Mouse (Mus musculus) kidney, embryonic 14.5 days (tissue): ENCODE data around the gene Trpm2. TPM values are rescaled to one million over a fixed set of nuclear protein-coding genes. Genes with fewer than 3 reads are reported as not detected.

Source experiments
- ATAC-seq: fragments of 200-750 bp; cut with Nextera tagmentation; 2 replicates; pipeline ENCODE4 v1.8.0; 2017; ENCODE audit warnings: moderate number of reproducible peaks, mild to moderate bottlenecking, moderate TSS enrichment, moderate library complexity; ENCODE audit not compliant: low FRiP score, low TSS enrichment
- H3K27ac ChIP-seq: fragments of 300-500 bp; sonication (generic); 2 replicates; pipeline ENCODE4 v1.5.1; 2014; ENCODE audit warnings: low read depth, mild to moderate bottlenecking, low read length, moderate library complexity, mixed read lengths
- H3K27me3 ChIP-seq: fragments of 300-500 bp; sonication (generic); 2 replicates; pipeline ENCODE4 v1.6.1; 2014; ENCODE audit warnings: mild to moderate bottlenecking, low read length; ENCODE audit not compliant: control insufficient read depth, insufficient read depth
- H3K36me3 ChIP-seq: fragments of 300-500 bp; sonication (generic); 2 replicates; pipeline ENCODE4 v1.6.1; 2014; ENCODE audit warnings: low read length, mixed read lengths; ENCODE audit not compliant: control insufficient read depth, insufficient read depth
- H3K4me1 ChIP-seq: fragments of 300-500 bp; sonication (generic); 2 replicates; pipeline ENCODE4 v1.6.1; 2014; ENCODE audit warnings: low read length, mixed read lengths; ENCODE audit not compliant: control insufficient read depth, insufficient read depth
- H3K4me2 ChIP-seq: fragments of 300-500 bp; sonication (generic); replicated peaks from 2 replicates; pipeline ENCODE4 v1.6.1; 2014; ENCODE audit warnings: low read depth, mild to moderate bottlenecking, low read length
- H3K4me3 ChIP-seq: fragments of 300-500 bp; sonication (generic); 2 replicates; pipeline ENCODE4 v1.5.1; 2014; ENCODE audit warnings: mild to moderate bottlenecking, low read length
- H3K9ac ChIP-seq: fragments of 300-500 bp; sonication (generic); 2 replicates; pipeline ENCODE4 v1.6.1; 2014; ENCODE audit warnings: low read depth, mild to moderate bottlenecking, low read length, moderate library complexity
- H3K9me3 ChIP-seq: fragments of 300-500 bp; sonication (generic); 2 replicates; pipeline ENCODE4 v1.6.1; 2016; ENCODE audit warnings: low read length; ENCODE audit not compliant: control insufficient read depth
- WGBS: fragments of 180-500 bp; shearing (Covaris S2); extraction: QIAGEN DNeasy Blood & Tissue Kit; methylation state at CpG from one replicate; pipeline ENCODE4 v1.1.7; 2014; 5-methylcytosine and 5-hydroxymethylcytosine counted together
- polyA plus RNA-seq: library from polyadenylated mRNA; unstranded; fragments of >200 nt; fragmentation: Nextera tagmentation; extraction: Ambion mirVana; gene quantifications from 2 replicates; pipeline ENCODE4 v1.2.1, GENCODE M21; 2014

The Trpm2 gene
- polyA plus RNA-seq, 1 experiment from 2014 or later = 0.54 TPM

GRCm38 (mm10) chr10:77880305-77880704, 90.1 kb downstream of the Trpm2 start:
- ATAC-seq = no peak
- Histone ChIP-seq H3K9ac (no peak overlapping the region), H3K36me3 (no peaks in the 10 kb centered on the region), H3K4me3 (no peak overlapping the region), H3K27me3 (no peaks in the 10 kb centered on the region), H3K9me3 (no peaks in the 10 kb centered on the region), H3K4me2 (no peak overlapping the region), H3K4me1 (no peaks in the 10 kb centered on the region), H3K27ac (no peak overlapping the region)
- 69% methylated on average over 3 of the region's 3 CpGs for WGBS

GRCm38 (mm10) chr10:77878985-77879384, 91.4 kb downstream of the Trpm2 start:
- Histone ChIP-seq H3K4me2 (no peak overlapping the region), H3K9me3 (no peaks in the 10 kb centered on the region), H3K27ac (no peak overlapping the region), H3K36me3 (no peaks in the 10 kb centered on the region), H3K4me1 (no peaks in the 10 kb centered on the region), H3K27me3 (no peaks in the 10 kb centered on the region), H3K4me3 (no peak overlapping the region), H3K9ac (no peak overlapping the region)
- 64% methylated on average over 6 of the region's 6 CpGs for WGBS
- no peak for ATAC-seq

DNA sequence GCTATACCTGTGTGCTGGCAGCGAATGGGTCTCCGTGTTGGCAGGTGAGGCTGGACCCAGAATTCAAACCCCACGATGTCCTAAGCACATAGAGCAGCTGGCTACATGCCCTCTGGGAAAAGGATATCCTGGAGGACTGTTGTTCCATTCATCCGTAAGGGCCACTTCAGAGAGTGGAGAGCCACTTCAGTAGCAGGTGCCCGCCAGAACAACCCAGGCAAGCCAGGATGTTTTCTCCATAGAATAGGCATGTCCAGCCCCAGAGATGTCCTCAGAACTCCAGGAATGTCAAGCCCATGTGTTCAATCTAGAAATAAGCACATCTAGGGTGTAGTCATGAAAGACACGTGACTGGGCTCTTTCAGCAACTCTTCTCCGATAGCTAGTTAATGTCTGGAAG, 100.7 kb downstream of the Trpm2 start:
- H3K27ac ChIP-seq = no peak overlapping the region
- H3K4me1 ChIP-seq = no peaks in the 10 kb centered on the region
- H3K36me3 ChIP-seq = no peaks in the 10 kb centered on the region
- WGBS = 96% methylated on average over 7 of the region's 7 CpGs
- ATAC-seq = no peak
- no peaks in the 10 kb centered on the region for H3K9me3 ChIP-seq
- H3K27me3 ChIP-seq = no peaks in the 10 kb centered on the region
- H3K4me2 ChIP-seq = no peak overlapping the region
- H3K9ac ChIP-seq = no peak overlapping the region
- H3K4me3 ChIP-seq = no peak overlapping the region

GRCm38 (mm10) chr10:77867546-77867945, 102.8 kb downstream of the Trpm2 start:
- H3K36me3 ChIP-seq = no peaks in the 10 kb centered on the region
- no peak overlapping the region for H3K27ac ChIP-seq
- no peaks in the 10 kb centered on the region for H3K27me3 ChIP-seq
- no peak overlapping the region for H3K4me3 ChIP-seq
- WGBS = 5% methylated on average over 1 of the region's 1 CpGs
- H3K4me1 ChIP-seq = no peaks in the 10 kb centered on the region
- no peak overlapping the region for H3K9ac ChIP-seq
- no peaks in the 10 kb centered on the region for H3K9me3 ChIP-seq
- no peak overlapping the region for H3K4me2 ChIP-seq
- no peak for ATAC-seq

DNA sequence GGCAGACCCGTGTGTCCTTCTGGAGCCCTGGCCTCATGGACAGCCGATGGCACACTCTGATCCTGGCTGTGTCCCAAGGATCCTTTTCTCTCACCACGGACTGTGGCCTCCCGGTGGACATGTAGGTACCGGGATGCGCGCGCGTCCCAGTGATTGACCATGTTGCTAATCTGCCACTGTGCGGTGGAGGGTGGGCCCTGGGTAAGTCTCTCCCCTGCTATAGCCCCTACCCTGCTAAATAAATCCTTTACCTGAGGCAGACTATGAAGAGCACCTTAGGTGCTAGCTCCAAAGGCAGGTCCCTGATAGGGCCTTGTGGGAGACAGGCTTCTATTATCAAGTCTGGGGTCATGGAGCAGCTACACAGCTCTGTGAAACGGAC, 105.6 kb downstream of the Trpm2 start:
- no peaks in the 10 kb centered on the region for H3K27me3 ChIP-seq
- no peaks in the 10 kb centered on the region for H3K4me1 ChIP-seq
- H3K36me3 ChIP-seq = no peaks in the 10 kb centered on the region
- H3K4me3 ChIP-seq = peak overlapping the region; percentile 17
- H3K9me3 ChIP-seq = no peaks in the 10 kb centered on the region
- peak; percentile 48; the same call in 1 of the 2 replicates for ATAC-seq
- no peak overlapping the region for H3K9ac ChIP-seq
- WGBS = 40% methylated on average over 11 of the region's 11 CpGs
- peak overlapping the region; percentile 44 for H3K4me2 ChIP-seq
- H3K27ac ChIP-seq = no peak overlapping the region

DNA sequence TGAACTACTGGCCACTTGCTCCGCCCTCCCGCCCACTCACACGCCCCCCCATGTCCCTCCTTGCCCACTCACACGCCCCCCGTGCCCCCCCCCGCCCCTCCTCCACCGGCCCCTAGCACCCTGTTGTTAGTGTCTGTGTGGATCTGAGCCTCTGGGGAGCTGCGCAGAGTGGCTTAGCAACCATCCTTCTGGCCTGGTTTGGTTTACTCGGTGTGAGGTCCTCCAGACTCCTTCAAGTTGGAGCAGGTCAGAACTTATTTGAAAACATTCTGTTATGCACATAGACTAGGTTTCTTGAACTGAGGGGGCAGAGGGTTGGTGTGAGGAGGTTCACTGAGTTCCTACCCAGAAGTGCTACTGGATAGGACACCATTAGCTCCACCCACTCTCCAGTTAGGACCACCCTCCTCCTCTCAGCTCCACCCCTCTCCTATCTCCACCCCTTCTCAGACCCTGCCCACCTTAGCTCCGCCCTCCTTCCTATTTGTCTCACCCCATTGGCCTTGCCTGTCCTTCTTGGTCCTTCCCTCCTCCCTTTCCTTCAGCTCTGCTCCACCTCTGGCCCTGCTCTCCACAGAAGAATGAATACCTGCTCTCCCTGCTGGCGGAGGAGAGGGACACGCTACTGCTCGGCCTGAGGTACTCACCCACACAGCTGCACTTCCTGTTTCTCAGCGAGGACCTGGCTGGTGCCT, 106.1 kb downstream of the Trpm2 start:
- H3K4me2 ChIP-seq = peak overlapping the region; percentile 44
- H3K27ac ChIP-seq = no peak overlapping the region
- peak overlapping the region; percentile 17 for H3K4me3 ChIP-seq

GRCm38 (mm10) chr10:77861675-77862074, 108.7 kb downstream of the Trpm2 start, which contains the start of gene Gm3285:
TSS of gene Gm3285 (plus strand) at chr10:77861975.
- Histone ChIP-seq H3K9me3 (no peaks in the 10 kb centered on the region), H3K9ac (no peak within 1 kb of the TSS), H3K36me3 (no peaks in the 10 kb centered on the region), H3K4me2 (no peak within 1 kb of the TSS), H3K4me3 (no peak within 1 kb of the TSS), H3K27ac (no peak within 1 kb of the TSS), H3K27me3 (no peaks in the 10 kb centered on the region), H3K4me1 (no peaks in the 10 kb centered on the region)
- ATAC-seq = no peak
- 59% methylated on average over 7 of the region's 7 CpGs for WGBS

More for the DNA sequence above, 106.1 kb downstream of the Trpm2 start:
- Histone ChIP-seq H3K27me3 (no peaks in the 10 kb centered on the region), H3K9ac (no peak overlapping the region), H3K36me3 (no peaks in the 10 kb centered on the region), H3K4me1 (no peaks in the 10 kb centered on the region), H3K9me3 (no peaks in the 10 kb centered on the region)
- WGBS = 27% methylated on average over 14 of the region's 14 CpGs
- ATAC-seq = peak; percentile 92

Other genes starting within 250 kb of the Trpm2 start
- not detected in 2 replicates for gene Krtap12-1, start 250.0 kb downstream of the Trpm2 start, polyA plus RNA-seq
- not detected in 2 replicates for gene Gm10100, start 244.1 kb downstream of the Trpm2 start, polyA plus RNA-seq
- not detected in 2 replicates for gene Gm18596, start 227.9 kb downstream of the Trpm2 start, polyA plus RNA-seq
- gene Gm9736, start 219.2 kb downstream of the Trpm2 start, polyA plus RNA-seq = not detected in 2 replicates
- gene Gm3233, start 210.9 kb downstream of the Trpm2 start, polyA plus RNA-seq = not detected in 2 replicates
- not detected in 2 replicates for gene Gm3238, start 199.2 kb downstream of the Trpm2 start, polyA plus RNA-seq
- gene Gm7138, start 193.6 kb downstream of the Trpm2 start, polyA plus RNA-seq = not detected in 2 replicates
- gene Gm3250, start 188.0 kb downstream of the Trpm2 start, polyA plus RNA-seq = not detected in 2 replicates
- gene Gm7137, start 182.4 kb downstream of the Trpm2 start, polyA plus RNA-seq = not detected in 2 replicates
- not detected in 2 replicates for gene Gm9639, start 175.5 kb downstream of the Trpm2 start, polyA plus RNA-seq
- gene Gm19668, start 171.4 kb downstream of the Trpm2 start, polyA plus RNA-seq = not detected in 2 replicates
- not detected in 2 replicates for gene Gm9507, start 158.7 kb downstream of the Trpm2 start, polyA plus RNA-seq
- not detected in 2 replicates for gene Gm2696, start 155.9 kb downstream of the Trpm2 start, polyA plus RNA-seq
- not detected in 2 replicates for gene Krtap10-4, start 143.5 kb downstream of the Trpm2 start, polyA plus RNA-seq
- not detected in 2 replicates for gene Krtap10-10, start 134.6 kb downstream of the Trpm2 start, polyA plus RNA-seq
- gene Gm36176, start 123.8 kb downstream of the Trpm2 start, polyA plus RNA-seq = not detected in 2 replicates
- gene Gm10318, start 117.7 kb downstream of the Trpm2 start, polyA plus RNA-seq = not detected in 2 replicates
- gene Gm3285, start 108.6 kb downstream of the Trpm2 start, polyA plus RNA-seq = not detected in 2 replicates
- gene Lrrc3, start 68.0 kb downstream of the Trpm2 start, polyA plus RNA-seq = 2.2 and 3.3 TPM in 2 replicates
- gene 1810043G02Rik, start 8.0 kb upstream of the Trpm2 start, polyA plus RNA-seq = 26.4 and 35.8 TPM in 2 replicates
- 91.2 and 118 TPM in 2 replicates for gene Pfkl, start 39.5 kb upstream of the Trpm2 start, polyA plus RNA-seq
- gene Dnmt3l, start 71.4 kb upstream of the Trpm2 start, polyA plus RNA-seq = 0.41 and 0.66 TPM in 2 replicates
- gene Aire, start 73.0 kb upstream of the Trpm2 start, polyA plus RNA-seq = 1.2 and 1.5 TPM in 2 replicates
- 3.8 and 4.8 TPM in 2 replicates for gene Icosl, start 98.7 kb upstream of the Trpm2 start, polyA plus RNA-seq
- gene D10Jhu81e, start 199.2 kb upstream of the Trpm2 start, polyA plus RNA-seq = 16.3 and 85.4 TPM in 2 replicates
- 10.4 and 19.9 TPM in 2 replicates for gene Pwp2, start 214.6 kb upstream of the Trpm2 start, polyA plus RNA-seq